Mouse (Mus musculus) myocyte (in vitro differentiated cells): ENCODE data around the gene Gm21188.
"Not testable (repeated sequence)": the region's sequence is repeated elsewhere in the genome, so short reads cannot be mapped to it uniquely, and the experiment has no call there.

Source experiments
- CEBPB ChIP-seq: IDR thresholded peaks from 2 replicates; pipeline ENCODE4 v1.6.1; 2011; ENCODE audit warnings: mild to moderate bottlenecking, moderate library complexity; ENCODE audit not compliant: poor library complexity, insufficient read depth, severe bottlenecking
- E2F4 ChIP-seq: IDR thresholded peaks from one replicate; pipeline ENCODE4 v1.6.1; 2011; ENCODE audit warnings: mild to moderate bottlenecking, control low read depth, moderate library complexity; ENCODE audit not compliant: insufficient read depth
- MAX ChIP-seq: IDR thresholded peaks from one replicate; pipeline ENCODE4 v1.6.1; 2011; ENCODE audit warnings: low read depth, mild to moderate bottlenecking, control low read depth
- MYOD1 ChIP-seq, 3 experiments: IDR thresholded peaks; one replicate each; pipeline ENCODE4 v1.6.1; 2011; ENCODE audit warnings: control low read depth in 2 of 3, low read depth in 2 of 3, mild to moderate bottlenecking in 2 of 3, moderate library complexity in 1 of 3; ENCODE audit not compliant: insufficient read length in 2 of 3, control insufficient read depth in 1 of 3
- MYOG ChIP-seq, 3 experiments: IDR thresholded peaks; one replicate each; pipeline ENCODE4 v1.6.1; 2011; ENCODE audit warnings: control low read depth in 2 of 3, low read depth in 2 of 3, mild to moderate bottlenecking in 2 of 3; ENCODE audit not compliant: insufficient read length in 2 of 3, control insufficient read depth in 1 of 3, insufficient read depth in 1 of 3
- POLR2A ChIP-seq: IDR thresholded peaks from one replicate; pipeline ENCODE4 v1.6.1; 2011; ENCODE audit warnings: low read depth, mild to moderate bottlenecking, control low read depth, moderate library complexity; ENCODE audit not compliant: insufficient read length
- POLR2AphosphoS2 ChIP-seq: IDR thresholded peaks from one replicate; pipeline ENCODE4 v1.6.1; 2011; ENCODE audit warnings: low read depth, control low read depth; ENCODE audit not compliant: insufficient read length
- REST ChIP-seq: IDR thresholded peaks from one replicate; pipeline ENCODE4 v1.6.1; 2011; ENCODE audit warnings: mild to moderate bottlenecking, control low read depth, moderate library complexity; ENCODE audit not compliant: insufficient read depth, insufficient read length
- TCF12 ChIP-seq: IDR thresholded peaks from one replicate; pipeline ENCODE4 v1.6.1; 2011; ENCODE audit warnings: mild to moderate bottlenecking, control low read depth; ENCODE audit not compliant: poor library complexity, insufficient read depth, severe bottlenecking

DNA sequence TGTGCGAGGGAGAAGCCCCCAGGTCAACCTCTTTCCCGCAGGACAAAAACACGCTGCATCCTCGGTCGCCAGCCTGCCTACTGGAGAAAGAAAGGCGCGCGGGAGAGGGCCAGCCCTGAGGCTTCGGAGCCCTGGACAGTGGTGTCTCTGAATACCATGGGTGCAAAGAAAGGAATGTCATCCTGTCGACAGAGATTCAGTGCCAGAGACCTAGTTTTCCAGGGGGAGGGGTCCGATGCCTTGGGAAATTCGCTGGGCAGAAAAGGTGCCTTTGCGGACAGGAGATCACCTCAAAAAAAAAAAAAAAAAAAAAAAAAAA is 44.9 kb upstream of the Gm21188 start:
- TF ChIP-seq POLR2A; POLR2AphosphoS2; MYOG (IDR thresholded peaks at IDR 0.05; ENCODE audit: control insufficient read depth in 1 of 3, insufficient read depth in 1 of 3, insufficient read length in 2 of 3, low read depth in 2 of 3); TCF12; CEBPB; REST; E2F4; MAX; MYOD1 (IDR thresholded peaks at IDR 0.05; ENCODE audit: control insufficient read depth in 1 of 3, insufficient read length in 2 of 3, low read depth in 2 of 3): not testable (repeated sequence)
